Mouse (Mus musculus) erythroblast, embryonic 14.5 days (primary cell): Measurements from ENCODE around the gene Olfr1206.

Experiments
- GATA1 ChIP-seq: IDR thresholded peaks from 2 replicates; pipeline ENCODE4 v1.6.1; 2012; ENCODE audit warnings: low read length, inconsistent platforms, mixed read lengths
- TAL1 ChIP-seq: IDR thresholded peaks from 3 replicates; pipeline ENCODE4 v1.6.1; 2012; ENCODE audit warnings: low read length, inconsistent platforms, mixed read lengths

- TF ChIP-seq GATA1 (no peak), TAL1 (no peak)
Measured at GRCm38 (mm10) chr2:88915057-88915456, 52.0 kb downstream of the Olfr1206 start, which contains the start of gene Olfr1209.
